Mouse (Mus musculus): Measurements from ENCODE around the gene Mrps12.

Mrps12 gene

GRCm38 (mm10) chr7:28758623-28759022 lies 17.0 kb upstream of the Mrps12 start:
- no peak for DNase-seq

DNA sequence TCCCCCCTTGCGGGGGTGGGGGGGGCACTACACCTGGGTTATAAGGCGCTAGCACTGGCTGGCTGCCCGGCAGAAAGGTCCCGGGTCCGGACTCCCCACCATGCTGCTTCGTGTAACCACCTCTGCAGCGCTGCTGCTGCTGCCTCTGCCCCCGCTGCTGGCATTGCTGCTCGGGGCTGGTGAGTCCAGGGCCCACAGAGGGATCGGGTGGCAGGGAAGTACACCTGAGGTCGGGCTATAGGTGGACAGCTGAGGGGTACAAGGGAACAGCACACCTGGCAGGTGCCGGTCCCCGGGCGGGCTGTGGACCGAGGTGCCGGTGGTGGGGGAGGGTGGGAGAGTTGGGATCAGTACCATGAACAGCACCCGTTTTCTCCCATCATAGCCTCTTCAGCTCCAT lies 14.5 kb upstream of the Mrps12 start, which contains the start of gene Ccer2:
Gene Ccer2 (plus strand): TSS at position 96 of the 400 bp plus-strand sequence.
- no peak for DNase-seq

- no peak for DNase-seq
Measured at GRCm38 (mm10) chr7:28749935-28750334, 8.3 kb upstream of the Mrps12 start.

- no peak for DNase-seq
Measured at GRCm38 (mm10) chr7:28741368-28741708, 282 bp downstream of the Mrps12 start.

DNA sequence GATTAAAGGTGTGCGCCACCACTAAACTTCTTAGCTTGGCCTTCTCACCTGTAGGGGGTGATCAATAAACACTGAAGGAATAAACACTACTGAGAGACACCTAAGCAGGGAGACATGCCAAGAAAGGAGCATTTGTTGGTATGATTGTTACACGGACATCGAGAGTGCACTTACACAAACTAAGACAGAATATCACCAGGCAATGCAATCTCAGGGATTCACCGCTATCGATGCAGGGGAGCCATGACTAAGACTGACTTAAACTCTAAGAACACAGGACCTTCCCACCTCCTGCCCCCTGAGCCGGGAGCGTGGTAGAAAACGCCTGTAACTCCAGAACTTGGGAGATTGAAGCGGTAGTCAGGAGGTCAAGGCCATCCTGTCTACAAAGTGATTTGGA lies 671 bp downstream of the Mrps12 start:
- DNase-seq = no peak

DNA sequence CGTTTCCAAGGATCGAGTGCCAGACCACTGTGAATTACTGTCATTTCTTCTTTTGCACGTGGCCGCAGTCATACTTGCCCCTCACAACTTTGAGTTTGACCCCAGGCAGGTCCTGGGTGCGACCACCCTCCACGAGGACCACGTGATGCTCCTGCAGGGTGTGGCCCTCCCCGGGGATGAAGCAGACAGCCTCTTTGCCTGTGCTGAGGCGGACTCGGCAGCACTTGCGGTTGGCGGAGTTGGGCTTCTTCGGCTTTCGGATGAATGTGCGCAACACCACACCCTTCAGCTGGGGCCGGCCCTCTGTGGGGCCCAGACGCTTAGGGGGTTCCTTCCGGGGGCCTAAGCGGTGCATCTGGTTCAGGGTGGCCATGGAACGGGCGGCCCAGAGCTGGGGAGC lies 1.8 kb downstream of the Mrps12 start:
- no peak for DNase-seq

DNA sequence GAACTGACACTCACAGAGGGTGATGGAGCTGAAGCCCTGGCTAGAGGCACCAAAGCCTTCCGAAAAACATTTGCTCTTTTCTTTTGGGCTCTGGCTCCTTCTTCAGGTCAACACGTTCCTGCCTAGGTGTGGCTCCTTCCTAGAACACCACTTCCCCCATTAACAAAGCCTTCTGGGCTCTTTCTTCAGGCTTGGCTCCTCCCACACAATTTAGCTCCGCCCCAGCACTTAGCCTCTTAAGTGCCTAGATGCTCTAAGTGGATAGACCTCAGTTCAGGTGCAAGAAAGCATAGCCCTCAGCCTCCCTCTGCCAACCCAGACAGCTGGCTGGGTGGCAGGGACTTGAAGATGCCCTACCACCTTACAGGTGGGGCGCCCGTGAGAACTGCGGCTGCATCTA lies 5.9 kb downstream of the Mrps12 start:
- no peak for DNase-seq

GRCm38 (mm10) chr7:28733211-28733610 lies 8.4 kb downstream of the Mrps12 start:
- DNase-seq = no peak

DNA sequence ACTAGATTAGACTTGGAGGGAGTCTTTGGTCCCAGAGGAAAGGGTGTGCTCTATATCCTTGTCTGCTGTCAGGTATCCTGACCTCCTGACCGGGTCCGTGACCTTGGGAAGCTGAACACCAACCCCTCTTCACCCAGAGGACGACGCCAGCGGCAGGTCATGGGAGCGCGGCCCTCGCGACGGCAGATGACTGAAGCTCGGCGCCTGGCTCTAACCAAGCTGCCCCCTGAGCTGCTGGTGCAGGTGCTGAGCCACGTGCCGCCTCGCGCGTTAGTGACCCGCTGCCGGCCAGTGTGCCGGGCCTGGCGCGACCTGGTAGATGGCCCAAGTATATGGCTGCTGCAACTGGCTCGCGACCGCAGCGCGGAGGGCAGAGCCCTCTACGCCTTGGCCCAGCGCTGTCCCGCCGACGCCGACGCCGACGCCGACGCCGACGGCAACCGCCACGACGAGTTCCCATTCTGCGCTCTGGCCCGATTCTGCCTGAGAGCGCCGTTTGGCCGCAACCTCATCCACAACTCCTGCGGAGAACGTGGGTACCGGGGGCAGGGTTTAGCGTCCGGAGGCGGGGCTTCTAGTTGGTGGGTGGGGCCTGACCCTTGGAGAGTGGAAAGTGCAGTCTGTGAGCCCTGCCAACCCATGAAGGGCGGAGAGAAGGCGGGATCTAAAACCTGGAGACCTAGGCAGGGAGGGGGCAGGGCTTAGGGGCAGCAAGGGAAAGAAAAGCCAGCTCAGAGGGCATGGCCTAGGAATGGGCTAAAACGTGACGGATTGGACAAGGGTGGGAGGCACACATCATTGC lies 9.1 kb downstream of the Mrps12 start:
- peak; percentile 82 to 87 for DNase-seq

- peak; percentile 62 to 65 for DNase-seq
Measured at GRCm38 (mm10) chr7:28727649-28728340, 13.8 kb downstream of the Mrps12 start.

DNA sequence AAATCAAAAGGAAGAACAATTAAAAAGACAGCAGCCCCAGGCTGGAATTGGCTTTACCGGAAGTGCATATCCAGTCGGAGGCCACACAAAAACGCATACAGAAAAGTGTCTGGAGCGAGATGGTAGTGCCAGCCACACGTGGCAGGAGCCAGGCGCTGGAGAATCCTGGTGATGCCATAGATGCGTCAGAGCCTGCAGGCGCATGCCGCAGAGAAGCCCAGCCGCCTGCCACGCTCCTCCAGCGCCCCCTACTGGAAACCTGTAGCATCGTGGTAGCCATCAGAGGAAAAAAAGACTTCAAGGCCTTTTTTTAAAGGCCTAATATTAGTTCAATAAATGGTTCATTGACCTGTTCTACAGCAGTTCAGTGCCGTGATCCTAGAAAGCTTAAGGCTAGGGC lies 15.0 kb downstream of the Mrps12 start:
- DNase-seq = peak; percentile 92 to 95

- DNase-seq = no peak
Measured at GRCm38 (mm10) chr7:28724613-28725012, 17.0 kb downstream of the Mrps12 start.

- DNase-seq = no peak
Measured at GRCm38 (mm10) chr7:28722079-28722478, 19.5 kb downstream of the Mrps12 start.

DNA sequence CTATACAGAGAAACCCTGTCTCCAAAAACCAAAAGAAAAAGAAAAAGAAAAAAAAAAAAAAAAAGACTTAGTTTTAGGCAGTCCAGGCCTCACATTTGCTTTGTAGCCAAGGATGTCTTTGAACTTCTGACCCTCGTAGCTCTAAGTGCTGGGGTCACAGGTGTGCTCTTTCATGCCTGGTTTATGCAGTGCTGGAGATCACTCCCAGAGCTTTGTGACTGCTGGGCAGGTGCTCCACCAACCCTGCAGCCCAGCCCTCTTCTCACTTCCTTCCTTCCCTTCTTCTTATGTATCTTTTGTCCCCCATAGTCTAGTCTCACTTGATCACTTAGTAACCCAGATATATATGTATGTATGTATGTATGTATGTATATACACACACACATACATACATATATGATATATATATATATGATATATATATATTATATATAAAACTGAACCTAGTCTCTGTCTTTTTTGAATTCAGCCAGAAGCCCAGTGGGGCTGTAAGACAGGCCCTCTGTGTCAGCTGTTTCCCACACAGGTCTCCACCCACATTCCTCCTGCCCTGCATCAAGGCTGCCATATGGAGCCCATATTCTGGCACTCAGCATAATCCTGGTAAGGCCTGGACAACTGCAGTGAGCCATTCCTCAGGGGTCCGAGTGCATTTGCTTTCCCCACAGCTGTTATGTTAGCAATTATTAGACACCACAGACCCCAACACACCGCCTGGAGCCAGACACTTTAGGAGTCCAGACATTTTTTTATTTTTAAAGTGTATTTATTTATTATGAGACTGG lies 20.7 kb downstream of the Mrps12 start:
- DNase-seq = peak; percentile 39 to 53

DNA sequence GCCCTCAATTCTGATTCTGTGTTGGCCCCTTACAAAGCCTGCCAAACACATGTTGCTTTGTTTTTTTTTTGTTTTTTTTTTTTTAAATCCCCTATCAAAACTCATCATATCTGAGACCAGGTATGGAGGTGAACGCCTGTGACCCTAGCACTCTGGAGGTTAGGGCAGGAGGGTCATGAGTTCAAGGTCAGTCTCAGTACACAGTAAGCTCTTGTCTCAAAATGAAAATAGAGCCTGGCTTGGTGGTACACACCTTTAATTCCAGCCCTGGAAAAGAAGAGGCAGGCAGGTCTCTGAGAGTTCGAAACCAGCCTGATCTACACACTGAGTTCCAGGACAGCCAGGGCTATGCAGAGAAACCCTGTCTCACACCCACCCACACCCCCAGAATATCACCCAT lies 22.0 kb downstream of the Mrps12 start:
- no peak for DNase-seq

- no peak for DNase-seq
Measured at GRCm38 (mm10) chr7:28719159-28719558, 22.5 kb downstream of the Mrps12 start.

GRCm38 (mm10) chr7:28717726-28718125 lies 23.9 kb downstream of the Mrps12 start:
- no peak for DNase-seq

GRCm38 (mm10) chr7:28716590-28717281 lies 24.9 kb downstream of the Mrps12 start, which contains the start of gene Fbxo17:
Gene Fbxo17 (plus strand): TSS chr7:28716804.
- DNase-seq = peak; percentile 61 to 66

GRCm38 (mm10) chr7:28715598-28715997 lies 26.0 kb downstream of the Mrps12 start:
- DNase-seq = no peak

DNA sequence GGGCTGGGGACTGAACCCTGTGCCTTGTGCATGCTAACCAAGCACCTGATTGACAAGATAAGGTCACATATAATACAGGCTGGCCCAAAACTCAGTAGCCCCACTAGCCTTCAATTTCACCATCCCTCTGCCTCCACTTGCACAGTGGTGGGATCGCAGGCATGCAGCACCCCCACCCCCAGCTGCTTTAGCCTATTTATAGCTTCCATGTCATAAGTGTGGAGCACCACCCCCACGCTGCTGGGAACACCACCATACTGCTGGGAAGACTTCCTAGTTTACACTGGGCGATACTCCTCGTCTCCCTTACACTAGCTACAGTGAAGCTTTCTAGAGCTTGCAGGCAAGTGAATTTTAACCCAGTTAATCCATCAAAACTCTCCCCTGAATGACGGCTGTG lies 27.0 kb downstream of the Mrps12 start:
- no peak for DNase-seq

DNA sequence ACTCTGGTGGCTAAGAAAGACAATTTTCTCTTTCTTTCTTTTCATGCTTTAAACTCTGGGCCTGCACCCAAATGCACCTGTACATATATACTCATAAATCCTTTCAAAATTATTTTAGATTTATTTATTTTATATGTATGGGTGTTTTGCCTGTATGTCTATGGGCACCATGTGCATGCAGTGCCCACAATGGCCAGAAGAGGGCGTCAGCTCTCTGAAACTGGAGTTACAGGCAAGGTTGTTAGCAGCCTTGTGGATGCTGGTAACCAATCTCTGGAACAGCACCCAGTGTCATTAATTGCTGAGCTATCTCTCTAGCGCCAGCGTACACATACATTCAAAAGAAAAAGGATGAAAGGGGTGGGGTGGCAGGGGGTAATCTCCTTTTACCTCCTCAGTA lies 30.7 kb downstream of the Mrps12 start:
- peak in 1 of 2 experiments; percentile 27 for DNase-seq

GRCm38 (mm10) chr7:28709454-28709853 lies 32.2 kb downstream of the Mrps12 start:
- DNase-seq = no peak

All from cerebellum, postnatal 10 days (tissue).